Mouse (Mus musculus) cerebellum, postnatal 10 days (tissue): Measurements from ENCODE around the gene 9530002B09Rik.

Source experiments
- DNase-seq, 2 experiments: peaks; one replicate each; pipeline ENCODE4 v3.0.0; 2021; ENCODE audit warnings: mixed read lengths in 2 of 2

Gene 9530002B09Rik

DNA sequence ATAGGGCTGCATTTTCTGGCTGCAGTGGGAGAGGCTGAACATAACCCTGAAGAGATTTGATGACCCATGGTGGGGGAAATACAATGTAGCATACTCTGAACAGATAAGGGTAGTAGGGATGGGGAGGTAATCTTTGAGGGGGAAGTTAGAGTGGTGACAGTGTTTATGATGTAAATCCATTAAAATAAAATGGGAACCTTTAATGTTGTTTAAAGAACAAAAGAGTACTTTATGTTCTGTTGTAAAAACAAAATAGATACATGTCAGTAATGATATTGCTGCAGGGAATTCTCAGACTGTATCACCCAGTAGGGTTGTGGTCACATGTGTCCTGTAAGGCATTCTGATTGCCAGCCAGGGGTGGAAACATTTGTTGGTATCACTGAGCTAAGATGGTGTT lies at the start of gene 9530002B09Rik:
Gene 9530002B09Rik, plus strand, starts transcription at position 301 of the 400 bp plus-strand sequence.
- no peak for DNase-seq
